Comparison of ENCODE assay signal across 8 mouse cellular contexts in genomic region chr9:64918560-64918959, GRCm38 (mm10). TPM values are rescaled to one million over a fixed set of nuclear protein-coding genes. Genes with fewer than 3 reads are reported as not detected.
DNase-seq lines count a peak whose midpoint lies in the region; ATAC-seq and TF ChIP-seq lines count a peak whose summit lies in the region.

No protein-coding gene starts in this region.

- peak overlapping the region; percentile 47 for H3K4me2 ChIP-seq in embryonic facial prominence, embryonic 12.5 days (replicated peaks)
- H3K4me2 ChIP-seq in neural tube, embryonic 12.5 days (replicated peaks): peak overlapping the region; percentile 36

- peak overlapping the region; percentile 27 for H3K27ac ChIP-seq in spleen, adult 2 months (ENCODE audit: insufficient read depth, low read length)
- peak overlapping the region; percentile 46 for H3K27ac ChIP-seq in embryonic facial prominence, embryonic 12.5 days
- H3K27ac ChIP-seq in limb, embryonic 10.5 days: peak overlapping the region; percentile 75
- no peak overlapping the region for H3K27ac ChIP-seq in neural tube, embryonic 12.5 days

- H3K27me3 ChIP-seq in spleen, adult 2 months (ENCODE audit: control insufficient read depth, insufficient read depth, low read length): no peaks in the 10 kb centered on the region; the same call in 1 of the 2 replicates
- H3K27me3 ChIP-seq in embryonic facial prominence, embryonic 12.5 days: no peaks in the 10 kb centered on the region
- no peaks in the 10 kb centered on the region for H3K27me3 ChIP-seq in limb, embryonic 10.5 days (ENCODE audit: low read depth, poor library complexity, severe bottlenecking)
- no peaks in the 10 kb centered on the region for H3K27me3 ChIP-seq in neural tube, embryonic 12.5 days (replicated peaks)

- H3K4me3 ChIP-seq in spleen, adult 2 months (ENCODE audit: extremely low read depth, insufficient read depth, insufficient read length): peak overlapping the region; percentile 31
- peak overlapping the region; percentile 36 for H3K4me3 ChIP-seq in embryonic facial prominence, embryonic 12.5 days
- peak overlapping the region; percentile 50 for H3K4me3 ChIP-seq in limb, embryonic 10.5 days
- no peak overlapping the region for H3K4me3 ChIP-seq in neural tube, embryonic 12.5 days

- TF ChIP-seq POLR2A in spleen, adult 2 months (IDR thresholded peaks at IDR 0.05; ENCODE audit: low read depth, low read length): no peak

- intact Hi-C loops in left cerebral cortex, postnatal 10 days (cut with DNase I): no loop called here

- H3K9me3 ChIP-seq in embryonic facial prominence, embryonic 12.5 days: no peaks in the 10 kb centered on the region
- no peaks in the 10 kb centered on the region for H3K9me3 ChIP-seq in limb, embryonic 10.5 days (replicated peaks)
- no peaks in the 10 kb centered on the region for H3K9me3 ChIP-seq in neural tube, embryonic 12.5 days

- WGBS in spleen, adult 2 months: 73% methylated on average over 16 of the region's 16 CpGs
- 24% methylated on average over 16 of the region's 16 CpGs for WGBS in embryonic facial prominence, embryonic 12.5 days
- WGBS in limb, embryonic 10.5 days: 32% methylated on average over 16 of the region's 16 CpGs
- WGBS in neural tube, embryonic 12.5 days: 50% methylated on average over 16 of the region's 16 CpGs

- peak in 1 of 2 experiments; percentile 29 for DNase-seq in spleen, adult 2 months (ENCODE audit: low read depth in 1 of 2, low spot score in 2 of 2)
- DNase-seq in spleen, adult 12 weeks (ENCODE audit: low spot score): no peak
- peak; percentile 76 for DNase-seq in limb, embryonic 10.5 days (ENCODE audit: low spot score)
- DNase-seq in cerebellum, adult 11-12 months: no peak
- no peak for DNase-seq in left cerebral cortex, postnatal 10 days (ENCODE audit: extremely low spot score in 1 of 2, low spot score in 2 of 2)

- no peak for TF ChIP-seq CTCF in spleen, adult 2 months (IDR thresholded peaks at IDR 0.05; ENCODE audit: extremely low read depth, insufficient read depth, insufficient read length, insufficient replicate concordance)

- peaks cover 2% of the 10 kb centered on the region; the same call in 1 of the 2 replicates for H3K4me1 ChIP-seq in spleen, adult 2 months (ENCODE audit: control insufficient read depth, insufficient read depth, insufficient read length)
- no peaks in the 10 kb centered on the region for H3K4me1 ChIP-seq in embryonic facial prominence, embryonic 12.5 days
- H3K4me1 ChIP-seq in limb, embryonic 10.5 days: no peaks in the 10 kb centered on the region
- H3K4me1 ChIP-seq in neural tube, embryonic 12.5 days: no peaks in the 10 kb centered on the region

- peaks cover 21% of the 10 kb centered on the region for H3K36me3 ChIP-seq in spleen, adult 2 months (ENCODE audit: control insufficient read depth, insufficient read depth, low read length)
- H3K36me3 ChIP-seq in embryonic facial prominence, embryonic 12.5 days: peaks cover 2% of the 10 kb centered on the region; the same call in 1 of the 2 replicates
- H3K36me3 ChIP-seq in limb, embryonic 10.5 days: peaks cover 2% of the 10 kb centered on the region
- peaks cover 6% of the 10 kb centered on the region for H3K36me3 ChIP-seq in neural tube, embryonic 12.5 days

- peak overlapping the region; percentile 47; the same call in 1 of the 2 replicates for H3K9ac ChIP-seq in embryonic facial prominence, embryonic 12.5 days
- H3K9ac ChIP-seq in neural tube, embryonic 12.5 days: no peak overlapping the region

- ATAC-seq in embryonic facial prominence, embryonic 12.5 days (ENCODE audit: insufficient number of reproducible peaks, insufficient read depth, low FRiP score, low TSS enrichment): no peak
- no peak for ATAC-seq in neural tube, embryonic 12.5 days (ENCODE audit: low FRiP score, low read depth)
- no peak for ATAC-seq in frontal cortex, adult (ENCODE audit: low TSS enrichment)

RNA-seq across cellular contexts. Expression of gene Slc24a1, which starts 32.8 kb away (rescaled TPM):
- not detected in 2 replicates for polyA plus RNA-seq in spleen, adult 2 months (2012; rRNA removed)
- polyA plus RNA-seq in embryonic facial prominence, embryonic 12.5 days (2016; fragmentation: Nextera tagmentation; extraction: Ambion mirVana): 0.04 and 0.05 TPM in 2 replicates
- polyA plus RNA-seq in limb, embryonic 10.5 days (2016; fragmentation: Nextera tagmentation; extraction: Ambion mirVana): 0.06 TPM in 1 of 2 replicates, not detected in the other
- 0.04 TPM in 1 of 2 replicates, not detected in the other for polyA plus RNA-seq in neural tube, embryonic 12.5 days (2016; fragmentation: Nextera tagmentation; extraction: Ambion mirVana)
- total RNA-seq in left cerebral cortex, postnatal 10 days (2021): under 1 TPM in 1 of 2 experiments, not detected in 1; 0.21 TPM

RNA-seq across cellular contexts. Expression of gene Ints14, which starts 42.1 kb away (rescaled TPM):
- 9.2 and 9.6 TPM in 2 replicates for polyA plus RNA-seq in spleen, adult 2 months (2012; rRNA removed)
- 56.4 and 60.6 TPM in 2 replicates for polyA plus RNA-seq in embryonic facial prominence, embryonic 12.5 days (2016; fragmentation: Nextera tagmentation; extraction: Ambion mirVana)
- 74.8 and 78.4 TPM in 2 replicates for polyA plus RNA-seq in limb, embryonic 10.5 days (2016; fragmentation: Nextera tagmentation; extraction: Ambion mirVana)
- polyA plus RNA-seq in neural tube, embryonic 12.5 days (2016; fragmentation: Nextera tagmentation; extraction: Ambion mirVana): 55.1 and 61.6 TPM in 2 replicates
- total RNA-seq in left cerebral cortex, postnatal 10 days (2021): 10 to 100 TPM; 19.7 to 22.0 TPM
